Mouse (Mus musculus) thymus, adult 2 months (tissue): ENCODE results near the gene Ube2v1. TPM values are rescaled to one million over a fixed set of nuclear protein-coding genes. Genes with fewer than 3 reads are reported as not detected.

Experiments
- DNase-seq: peaks from one replicate; pipeline ENCODE4 v3.0.0; 2021
- H3K27ac ChIP-seq: fragments of 200-500 bp; 2 replicates; pipeline ENCODE4 v1.5.1; 2012; ENCODE audit warnings: low read length, control low read depth; ENCODE audit not compliant: control insufficient read depth, insufficient read depth
- H3K27me3 ChIP-seq: fragments of 200-500 bp; 2 replicates; pipeline ENCODE4 v1.6.1; 2012; ENCODE audit warnings: mild to moderate bottlenecking, low read length, moderate library complexity, mixed read lengths; ENCODE audit not compliant: control insufficient read depth, insufficient read depth
- H3K36me3 ChIP-seq: fragments of 200-500 bp; 2 replicates; pipeline ENCODE4 v1.6.1; 2012; ENCODE audit warnings: mild to moderate bottlenecking, low read length, moderate library complexity; ENCODE audit not compliant: control insufficient read depth, insufficient read depth
- H3K4me1 ChIP-seq: fragments of 200-500 bp; replicated peaks from 2 replicates; pipeline ENCODE4 v1.6.1; 2012; ENCODE audit warnings: low read length; ENCODE audit not compliant: control insufficient read depth, insufficient read depth
- H3K4me3 ChIP-seq: fragments of 200-500 bp; 2 replicates; pipeline ENCODE4 v1.5.1; 2012; ENCODE audit warnings: mild to moderate bottlenecking, low read length, control low read depth, moderate library complexity; ENCODE audit not compliant: control insufficient read depth, insufficient read depth
- CTCF ChIP-seq: fragments of 200-500 bp; IDR thresholded peaks from 2 replicates; pipeline ENCODE4 v1.5.1; 2012; ENCODE audit warnings: mild to moderate bottlenecking, control low read depth, low read length, moderate library complexity, borderline replicate concordance; ENCODE audit not compliant: control insufficient read depth, poor library complexity, insufficient read depth; ENCODE audit errors: extremely low read depth
- POLR2A ChIP-seq: fragments of 200-500 bp; IDR thresholded peaks from 2 replicates; pipeline ENCODE4 v1.6.1; 2012; ENCODE audit warnings: mild to moderate bottlenecking, low read length, control low read depth, moderate library complexity; ENCODE audit not compliant: control insufficient read depth, poor library complexity, insufficient read depth; ENCODE audit errors: extremely low read depth
- WGBS: fragments of 180-500 bp; shearing (Covaris S2); methylation state at CpG from one replicate; pipeline ENCODE4 v1.1.7; 2018; 5-methylcytosine and 5-hydroxymethylcytosine counted together
- polyA plus RNA-seq: library from polyadenylated mRNA; depleted of rRNA; stranded (reverse); fragments of >200 nt; gene quantifications from 2 replicates; pipeline ENCODE4 v1.2.3, GENCODE M21; 2012

Gene Ube2v1
- polyA plus RNA-seq, 1 experiment, result 161 TPM

DNA sequence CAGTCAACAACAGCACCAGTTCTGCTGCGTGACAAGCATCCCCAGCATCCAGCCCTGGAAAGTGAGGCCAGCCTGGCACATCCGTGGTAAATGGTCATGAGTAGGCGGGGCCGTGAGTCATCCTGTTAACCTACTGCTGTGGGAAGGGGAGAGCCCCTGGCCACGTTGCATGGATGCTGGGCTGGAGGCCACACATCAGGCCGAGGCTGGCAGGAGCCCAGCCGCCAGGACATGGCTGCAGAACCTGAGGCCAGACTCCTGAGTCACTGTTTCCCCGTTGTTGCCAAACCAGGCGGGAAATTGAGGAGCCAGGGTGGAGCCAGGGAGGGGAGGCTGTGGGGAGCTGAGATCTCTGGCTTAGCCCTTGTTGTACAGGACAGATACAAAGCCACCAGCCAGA lies 57.1 kb downstream of the Ube2v1 start:
- no peaks in the 10 kb centered on the region for H3K27me3 ChIP-seq
- peaks cover 9% of the 10 kb centered on the region for H3K4me1 ChIP-seq
- no peak for DNase-seq
- H3K36me3 ChIP-seq, result no peaks in the 10 kb centered on the region
- no peak overlapping the region for H3K27ac ChIP-seq
- no peak for TF ChIP-seq POLR2A
- no peak for TF ChIP-seq CTCF
- H3K4me3 ChIP-seq, result no peak overlapping the region
- WGBS, result 77% methylated on average over 9 of the region's 9 CpGs

DNA sequence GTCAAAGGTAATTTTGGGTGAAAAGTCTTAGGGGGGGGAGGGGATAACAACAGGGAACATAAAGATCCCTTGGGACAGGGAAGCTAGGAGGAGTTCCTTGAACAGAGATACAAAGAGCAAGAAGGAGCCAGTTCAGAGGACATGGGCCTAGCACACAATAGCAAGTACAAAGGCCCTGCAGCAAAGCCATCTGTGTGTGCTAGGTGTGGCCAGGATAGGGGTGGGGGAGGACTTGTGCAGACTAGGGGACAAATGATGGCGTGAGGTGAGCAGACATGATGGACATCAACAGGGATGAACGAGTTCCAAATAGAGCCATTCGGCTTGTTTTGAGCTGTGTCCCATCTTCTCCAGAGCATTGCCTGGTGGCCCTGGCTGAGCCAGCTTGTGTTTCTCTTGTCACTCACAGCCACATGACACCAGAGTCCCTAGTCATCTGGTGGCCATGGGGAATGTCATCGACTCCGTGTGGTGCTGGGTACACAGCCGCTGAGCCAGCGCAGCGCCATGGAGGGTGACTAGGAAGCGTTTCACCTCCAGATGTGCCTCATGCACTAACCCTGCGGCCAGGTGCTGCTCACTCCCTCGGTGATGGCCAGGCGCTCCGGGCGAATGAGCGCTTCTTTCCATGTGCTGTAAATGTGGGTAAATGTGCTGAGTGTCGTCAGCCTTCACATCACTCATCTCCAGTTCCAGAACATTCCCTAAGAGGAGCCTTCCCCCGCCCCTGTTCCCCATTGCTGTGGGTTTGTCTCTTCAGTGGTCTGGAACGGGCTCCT lies 60.3 kb downstream of the Ube2v1 start:
- TF ChIP-seq CTCF, result no peak

DNA sequence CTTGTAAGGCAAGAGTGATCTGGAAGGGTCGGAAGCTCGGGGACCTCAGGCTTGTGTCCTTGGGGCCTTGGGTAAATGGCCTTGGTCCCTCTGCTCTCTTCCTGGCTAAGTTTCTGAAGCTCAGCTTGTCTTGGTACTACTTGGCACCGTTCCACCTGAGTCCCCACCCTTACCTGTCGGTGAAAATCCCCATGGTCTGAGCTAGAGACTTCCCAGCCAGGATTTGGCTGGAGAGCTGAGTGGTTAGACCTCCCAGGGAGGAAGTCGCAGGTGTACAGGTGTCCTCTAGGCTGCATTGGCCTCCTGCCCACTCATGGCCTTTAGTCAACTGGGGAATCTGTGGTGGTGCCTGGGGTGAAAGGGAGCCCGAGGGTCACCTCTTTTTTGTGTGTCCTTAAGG lies 61.1 kb downstream of the Ube2v1 start:
- WGBS, result 91% methylated on average over 6 of the region's 6 CpGs
- Histone ChIP-seq H3K36me3 (no peaks in the 10 kb centered on the region), H3K27me3 (no peaks in the 10 kb centered on the region), H3K4me1 (no peaks in the 10 kb centered on the region), H3K4me3 (no peak overlapping the region), H3K27ac (no peak overlapping the region)
- DNase-seq, result no peak
- TF ChIP-seq CTCF (no peak), POLR2A (no peak)

More for the DNA sequence above, 60.3 kb downstream of the Ube2v1 start:
- H3K4me3 ChIP-seq, result no peak overlapping the region
- H3K36me3 ChIP-seq, result no peaks in the 10 kb centered on the region
- 90% methylated on average over 18 of the region's 18 CpGs for WGBS
- H3K27ac ChIP-seq, result no peak overlapping the region
- H3K27me3 ChIP-seq, result no peaks in the 10 kb centered on the region
- H3K4me1 ChIP-seq, result no peaks in the 10 kb centered on the region
- no peak for DNase-seq

DNA sequence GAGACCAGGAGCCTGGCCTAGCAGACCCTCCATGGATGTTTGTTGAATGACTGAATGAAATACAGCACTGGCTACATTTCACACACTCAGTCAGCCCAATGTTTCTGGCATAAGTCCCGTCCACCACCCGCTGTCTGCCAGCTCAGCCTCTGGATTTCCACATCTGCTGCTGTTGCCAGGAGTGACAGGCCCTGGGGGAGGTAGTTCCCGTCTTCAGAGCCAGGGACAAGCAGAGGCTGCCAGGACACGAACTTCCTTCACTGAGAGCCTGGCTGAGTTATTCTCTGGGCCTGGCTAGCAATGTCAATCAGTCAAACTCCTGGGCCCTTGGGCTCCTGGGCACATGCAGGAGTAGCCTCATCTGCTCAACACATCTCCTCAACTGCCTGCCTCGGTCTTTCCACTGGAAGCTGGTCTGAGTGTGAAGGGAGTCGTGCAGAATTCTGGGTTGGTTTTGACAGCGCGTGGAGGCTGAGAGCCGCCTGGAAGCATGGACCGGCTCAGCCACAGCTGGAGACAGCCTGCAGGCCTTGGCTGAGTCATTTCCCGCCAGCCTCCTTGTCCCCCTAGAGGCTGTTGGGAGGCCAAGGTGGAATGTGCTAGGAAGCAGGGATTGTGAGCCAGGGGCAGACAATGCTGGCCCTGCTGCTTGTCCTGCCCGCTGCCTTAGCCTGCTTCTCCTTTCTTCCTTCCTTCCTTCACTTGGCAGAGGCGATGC lies 61.8 kb downstream of the Ube2v1 start:
- no peak for TF ChIP-seq CTCF
- TF ChIP-seq POLR2A, result no peak
- WGBS, result 82% methylated on average over 13 of the region's 13 CpGs
- Histone ChIP-seq H3K4me3 (no peak overlapping the region), H3K27ac (no peak overlapping the region), H3K36me3 (no peaks in the 10 kb centered on the region), H3K27me3 (no peaks in the 10 kb centered on the region), H3K4me1 (no peaks in the 10 kb centered on the region)
- no peak for DNase-seq

DNA sequence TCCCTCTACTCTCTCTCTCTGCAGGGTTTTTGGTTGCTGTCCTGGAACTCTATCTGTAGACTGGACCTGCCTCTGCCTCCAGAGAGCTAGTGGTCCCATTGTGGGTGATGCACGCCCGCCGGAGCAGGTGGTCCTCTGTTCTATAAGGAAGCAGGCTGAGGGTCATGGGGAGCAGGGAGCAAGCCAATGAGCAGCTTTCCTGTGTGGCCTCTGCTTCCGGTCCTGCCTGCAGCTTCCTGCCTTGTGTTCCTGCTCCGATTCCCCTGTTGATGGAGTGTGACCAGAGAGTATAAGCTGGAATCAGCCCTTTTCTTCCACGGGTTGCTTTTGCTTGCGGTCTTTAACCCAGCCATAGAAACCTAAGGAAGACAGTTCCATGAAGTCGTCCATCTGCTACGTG lies 63.8 kb downstream of the Ube2v1 start:
- Histone ChIP-seq H3K4me1 (no peaks in the 10 kb centered on the region), H3K36me3 (no peaks in the 10 kb centered on the region), H3K27ac (no peak overlapping the region), H3K4me3 (no peak overlapping the region), H3K27me3 (no peaks in the 10 kb centered on the region)
- 87% methylated on average over 9 of the region's 9 CpGs for WGBS
- DNase-seq, result no peak
- TF ChIP-seq CTCF (no peak), POLR2A (no peak)

DNA sequence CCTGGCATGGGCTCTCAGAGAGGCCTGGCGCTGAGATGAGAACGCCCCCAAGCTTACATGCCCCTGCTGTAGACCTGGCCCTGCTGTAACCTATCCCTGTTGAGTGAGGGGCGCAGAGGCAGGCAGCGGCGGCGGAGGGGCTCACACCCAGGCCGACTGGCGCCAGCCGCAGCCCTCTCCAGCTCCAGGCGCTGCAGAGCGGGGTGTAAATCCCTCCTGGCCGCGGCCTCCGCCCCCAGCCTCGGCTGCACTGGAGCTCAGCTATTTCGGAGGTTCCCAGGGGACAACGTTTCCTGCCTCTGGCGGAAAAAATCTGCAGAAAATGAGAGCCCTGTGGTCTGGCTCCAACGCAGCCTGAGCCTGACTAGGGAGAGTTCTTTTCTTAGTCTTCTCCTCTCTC lies 66.2 kb downstream of the Ube2v1 start:
- H3K27me3 ChIP-seq, result no peaks in the 10 kb centered on the region
- H3K4me3 ChIP-seq, result no peak overlapping the region
- H3K27ac ChIP-seq, result no peak overlapping the region
- no peaks in the 10 kb centered on the region for H3K36me3 ChIP-seq
- DNase-seq, result no peak
- WGBS, result 79% methylated on average over 19 of the region's 19 CpGs
- no peak for TF ChIP-seq CTCF
- no peak for TF ChIP-seq POLR2A
- H3K4me1 ChIP-seq, result no peaks in the 10 kb centered on the region

DNA sequence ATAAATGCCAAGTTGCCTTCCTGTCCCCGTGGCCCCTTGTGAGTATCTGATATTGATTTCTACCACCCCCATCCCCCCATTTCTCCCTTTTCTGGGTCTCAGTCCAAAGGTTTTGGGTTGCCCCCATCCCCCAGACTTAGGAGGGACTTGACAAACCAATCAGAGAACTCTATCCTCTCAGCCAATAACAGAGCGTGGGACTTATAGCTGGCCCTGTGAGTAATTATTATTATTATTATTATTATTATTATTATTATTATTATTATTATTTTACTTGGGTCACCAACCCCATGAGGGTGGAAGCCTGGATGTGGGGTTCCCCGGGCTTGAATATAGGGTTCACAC lies 66.6 kb downstream of the Ube2v1 start:
- Histone ChIP-seq H3K27me3 (no peaks in the 10 kb centered on the region), H3K27ac (no peak overlapping the region), H3K36me3 (no peaks in the 10 kb centered on the region), H3K4me3 (no peak overlapping the region), H3K4me1 (no peaks in the 10 kb centered on the region)
- DNase-seq, result no peak
- TF ChIP-seq CTCF (no peak), POLR2A (no peak)
- 87% methylated on average over 3 of the region's 3 CpGs for WGBS
